Mouse (Mus musculus) lung, embryonic 15.5 days (tissue): ENCODE measurements around the gene Acss1. TPM values are rescaled to one million over a fixed set of nuclear protein-coding genes. Genes with fewer than 3 reads are reported as not detected.
A peak's percentile ranks its signal among the peaks of the same experiment; 100 is the strongest.

Source experiments
- ATAC-seq: fragments of 200-750 bp; cut with Nextera tagmentation; 2 replicates; pipeline ENCODE4 v1.8.0; 2017; ENCODE audit warnings: moderate number of reproducible peaks, borderline replicate concordance; ENCODE audit not compliant: low FRiP score, low TSS enrichment; ENCODE audit errors: extremely low read depth
- H3K27ac ChIP-seq: fragments of 300-500 bp; sonication (generic); 2 replicates; pipeline ENCODE4 v1.5.1; 2015; ENCODE audit warnings: moderate library complexity, mild to moderate bottlenecking, inconsistent platforms
- H3K27me3 ChIP-seq: fragments of 300-500 bp; sonication (generic); 2 replicates; pipeline ENCODE4 v1.6.1; 2015; ENCODE audit warnings: inconsistent platforms
- H3K36me3 ChIP-seq: fragments of 300-500 bp; sonication (generic); 2 replicates; pipeline ENCODE4 v1.6.1; 2015; ENCODE audit warnings: inconsistent platforms
- H3K4me1 ChIP-seq: fragments of 300-500 bp; sonication (generic); 2 replicates; pipeline ENCODE4 v1.6.1; 2015; ENCODE audit warnings: inconsistent platforms
- H3K4me2 ChIP-seq: fragments of 300-500 bp; sonication (generic); 2 replicates; pipeline ENCODE4 v1.6.1; 2015; ENCODE audit warnings: inconsistent platforms, mild to moderate bottlenecking, moderate library complexity
- H3K4me3 ChIP-seq: fragments of 300-500 bp; sonication (generic); 2 replicates; pipeline ENCODE4 v1.5.1; 2015; ENCODE audit warnings: mild to moderate bottlenecking, inconsistent platforms
- H3K9ac ChIP-seq: fragments of 300-500 bp; sonication (generic); 2 replicates; pipeline ENCODE4 v1.6.1; 2015; ENCODE audit warnings: inconsistent platforms
- H3K9me3 ChIP-seq: fragments of 300-500 bp; sonication (generic); 2 replicates; pipeline ENCODE4 v1.6.1; 2016; ENCODE audit warnings: inconsistent platforms
- WGBS: fragments of 180-500 bp; shearing (Covaris S2); methylation state at CpG from one replicate; pipeline ENCODE4 v1.1.7; 2015; 5-methylcytosine and 5-hydroxymethylcytosine counted together
- polyA plus RNA-seq: library from polyadenylated mRNA; unstranded; fragments of >200 nt; fragmentation: Nextera tagmentation; extraction: Ambion mirVana; gene quantifications from 2 replicates; pipeline ENCODE4 v1.2.1, GENCODE M21; 2015

Acss1 gene
- 8.1 and 8.8 TPM in 2 replicates for polyA plus RNA-seq

- peaks cover 10% of the 10 kb centered on the region; the same call in 1 of the 2 replicates for H3K27me3 ChIP-seq
- peak within 1 kb of the TSS; percentile 30; the same call in 1 of the 2 replicates for H3K27ac ChIP-seq
- no peaks in the 10 kb centered on the region for H3K36me3 ChIP-seq
- peak; percentile 80 for ATAC-seq
- peak within 1 kb of the TSS; percentile 98 for H3K4me2 ChIP-seq
- WGBS: 2% methylated on average over 51 of the region's 61 CpGs
- peak within 1 kb of the TSS; percentile 64 for H3K4me3 ChIP-seq
- H3K9me3 ChIP-seq: no peaks in the 10 kb centered on the region
- peaks cover 34% of the 10 kb centered on the region for H3K4me1 ChIP-seq
- peak within 1 kb of the TSS; percentile 55 for H3K9ac ChIP-seq
These were observed at the start of gene Acss1 for GRCm38 (mm10) chr2:150667820-150668766. TSS of gene Acss1 (minus strand) at chr2:150668500.

DNA sequence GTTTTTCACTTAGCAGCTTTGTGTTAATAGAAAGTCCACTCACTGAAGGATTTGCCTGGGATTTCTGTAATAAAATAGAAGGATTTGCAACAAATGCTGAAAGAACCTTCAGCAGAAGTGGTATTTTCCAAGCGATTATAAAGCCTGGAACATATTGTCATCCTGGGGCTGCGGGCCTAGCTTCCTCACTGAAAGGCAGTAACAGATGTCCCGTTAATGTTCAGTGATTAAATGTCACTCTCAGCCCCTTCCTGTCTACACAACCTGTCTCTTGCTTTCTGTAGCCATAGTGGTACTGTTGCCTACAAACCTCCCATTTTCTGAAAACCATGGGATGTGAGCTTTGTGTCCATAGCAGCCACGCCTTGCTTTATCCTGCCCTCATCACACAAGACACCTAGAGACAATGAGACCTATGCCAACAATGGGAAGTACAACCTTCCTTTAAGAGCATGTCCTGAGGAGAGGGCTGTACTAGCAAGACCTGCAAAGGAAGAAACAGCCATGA lies 43.9 kb upstream of the Acss1 start:
- no peaks in the 10 kb centered on the region for H3K36me3 ChIP-seq
- no peaks in the 10 kb centered on the region for H3K9me3 ChIP-seq
- no peak for ATAC-seq
- no peaks in the 10 kb centered on the region for H3K27me3 ChIP-seq
- WGBS: 79% methylated on average over 4 of the region's 4 CpGs
- no peak overlapping the region for H3K27ac ChIP-seq
- H3K4me1 ChIP-seq: no peaks in the 10 kb centered on the region
- H3K4me2 ChIP-seq: no peak overlapping the region
- no peak overlapping the region for H3K4me3 ChIP-seq
- H3K9ac ChIP-seq: no peak overlapping the region

DNA sequence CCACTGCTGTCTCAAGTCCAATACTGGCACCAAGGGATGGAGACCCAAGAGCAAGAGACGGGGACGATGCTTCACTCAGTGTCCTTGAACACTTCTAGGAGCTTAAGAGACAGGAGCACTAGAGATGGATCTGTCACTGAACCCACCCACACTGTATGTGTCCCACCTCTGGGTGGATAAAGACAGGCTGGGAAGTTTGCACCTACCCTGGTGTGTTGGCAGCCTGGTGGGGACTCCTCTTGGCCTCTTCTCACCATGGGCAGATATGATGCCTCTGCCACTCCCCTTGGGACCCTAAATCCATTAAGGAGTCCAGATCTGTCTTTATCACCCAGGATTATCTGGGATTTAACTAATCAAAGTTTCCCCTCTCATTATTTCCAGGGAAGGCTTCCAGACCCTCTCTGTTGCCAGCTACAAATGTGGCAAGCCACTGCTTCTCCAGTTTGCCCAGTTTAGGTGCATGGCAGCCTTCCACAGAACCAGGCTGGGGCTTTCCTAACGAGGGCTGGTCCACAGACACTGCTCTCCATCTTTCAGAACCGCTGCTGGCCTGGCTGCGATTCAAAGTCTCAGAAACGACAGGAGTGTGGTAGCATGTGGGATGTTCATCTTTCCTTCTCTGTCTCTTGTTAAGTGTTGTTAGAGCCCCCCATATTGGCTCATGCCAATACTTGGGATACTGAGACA lies 23.3 kb upstream of the Acss1 start:
- H3K27ac ChIP-seq: no peak overlapping the region
- no peak overlapping the region for H3K4me3 ChIP-seq
- H3K36me3 ChIP-seq: no peaks in the 10 kb centered on the region
- WGBS: 64% methylated on average over 6 of the region's 6 CpGs
- no peaks in the 10 kb centered on the region for H3K9me3 ChIP-seq
- ATAC-seq: no peak
- H3K4me2 ChIP-seq: no peak overlapping the region
- H3K27me3 ChIP-seq: peaks cover 58% of the 10 kb centered on the region
- H3K4me1 ChIP-seq: peaks cover 8% of the 10 kb centered on the region; the same call in 1 of the 2 replicates
- no peak overlapping the region for H3K9ac ChIP-seq

GRCm38 (mm10) chr2:150690216-150690615 lies 21.9 kb upstream of the Acss1 start:
- H3K27ac ChIP-seq: no peak overlapping the region
- no peak overlapping the region for H3K4me3 ChIP-seq
- H3K4me2 ChIP-seq: no peak overlapping the region
- H3K4me1 ChIP-seq: peaks cover 8% of the 10 kb centered on the region; the same call in 1 of the 2 replicates
- no peaks in the 10 kb centered on the region for H3K9me3 ChIP-seq
- peaks cover 72% of the 10 kb centered on the region for H3K27me3 ChIP-seq
- no peaks in the 10 kb centered on the region for H3K36me3 ChIP-seq
- ATAC-seq: no peak
- no peak overlapping the region for H3K9ac ChIP-seq
- 12% methylated on average over 11 of the region's 11 CpGs for WGBS

DNA sequence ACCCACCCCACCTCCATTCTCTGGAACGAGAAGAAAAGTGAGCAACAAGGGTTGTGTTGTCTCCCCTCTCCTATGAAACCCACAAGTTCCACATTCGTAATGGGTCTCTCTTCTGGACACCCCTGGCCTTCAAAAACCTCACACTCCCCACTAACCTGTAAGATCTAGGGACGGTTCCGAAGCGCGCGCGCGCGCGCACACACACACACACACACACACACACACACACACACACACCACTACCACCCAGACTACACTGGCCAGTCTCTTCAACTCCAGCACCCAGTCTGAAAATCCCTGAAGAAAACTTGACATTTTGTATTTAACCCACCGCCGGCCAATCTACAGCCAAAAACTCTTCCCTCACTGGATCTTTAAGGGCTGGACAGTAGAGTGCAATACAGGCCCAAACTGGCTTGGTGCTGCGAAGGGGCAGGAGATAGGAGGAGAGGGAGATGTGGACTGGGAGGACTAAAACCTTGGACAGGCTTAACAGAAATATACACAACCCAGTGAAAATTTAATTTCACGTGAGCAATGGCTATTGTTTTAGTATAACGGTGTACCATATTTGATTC lies 21.0 kb upstream of the Acss1 start, which contains the start of gene Vsx1:
Gene Vsx1, minus strand, starts transcription at position 138 of the 578 bp plus-strand sequence.
- no peak within 1 kb of the TSS for H3K27ac ChIP-seq
- no peak within 1 kb of the TSS for H3K9ac ChIP-seq
- ATAC-seq: no peak
- WGBS: 42% methylated on average over 16 of the region's 16 CpGs
- H3K4me1 ChIP-seq: peaks cover 8% of the 10 kb centered on the region; the same call in 1 of the 2 replicates
- H3K4me2 ChIP-seq: peak within 1 kb of the TSS; percentile 55
- H3K4me3 ChIP-seq: peak within 1 kb of the TSS; percentile 28
- no peaks in the 10 kb centered on the region for H3K36me3 ChIP-seq
- H3K27me3 ChIP-seq: peaks cover 72% of the 10 kb centered on the region
- no peaks in the 10 kb centered on the region for H3K9me3 ChIP-seq

DNA sequence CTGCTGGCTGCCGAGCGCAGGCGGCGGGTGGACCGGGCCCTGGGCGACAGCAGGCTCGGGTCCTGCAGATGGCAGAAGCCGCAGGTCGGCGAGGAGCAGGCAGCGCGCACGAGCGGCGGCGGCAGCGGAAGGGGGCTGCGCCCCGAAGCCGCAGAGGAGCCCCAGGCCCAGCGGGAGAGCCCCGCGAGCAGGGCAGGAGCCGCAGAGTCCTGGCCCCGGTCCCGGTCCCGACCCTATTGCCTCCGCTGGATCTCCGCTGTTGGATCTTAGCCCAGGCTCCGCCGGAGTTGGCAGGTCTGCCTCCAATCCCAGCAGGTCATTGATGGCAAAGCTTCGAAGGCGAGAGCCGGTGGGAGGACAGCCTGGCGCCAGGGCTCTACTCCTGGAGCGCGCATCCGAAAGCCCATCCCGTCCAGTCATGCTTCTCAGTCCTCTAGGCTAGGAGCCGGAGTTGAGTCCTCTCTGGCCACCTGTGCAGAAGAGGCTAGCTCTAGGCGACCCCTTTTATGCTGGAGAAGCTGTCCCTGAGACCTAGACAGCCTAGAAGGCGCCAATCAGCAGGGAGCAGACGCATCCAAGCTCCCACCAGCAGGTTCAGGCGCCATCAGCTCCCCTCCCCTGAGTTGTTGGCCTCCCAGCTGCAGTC lies 20.4 kb upstream of the Acss1 start:
- Histone ChIP-seq H3K4me1 (peaks cover 8% of the 10 kb centered on the region; the same call in 1 of the 2 replicates), H3K4me3 (peak overlapping the region; percentile 28), H3K27ac (no peak overlapping the region), H3K9ac (no peak overlapping the region), H3K27me3 (peaks cover 72% of the 10 kb centered on the region), H3K36me3 (no peaks in the 10 kb centered on the region), H3K4me2 (peak overlapping the region; percentile 55), H3K9me3 (no peaks in the 10 kb centered on the region)
- peak; percentile 36; the same call in 1 of the 2 replicates for ATAC-seq
- WGBS: under 1% methylated on average over 41 of the region's 44 CpGs

DNA sequence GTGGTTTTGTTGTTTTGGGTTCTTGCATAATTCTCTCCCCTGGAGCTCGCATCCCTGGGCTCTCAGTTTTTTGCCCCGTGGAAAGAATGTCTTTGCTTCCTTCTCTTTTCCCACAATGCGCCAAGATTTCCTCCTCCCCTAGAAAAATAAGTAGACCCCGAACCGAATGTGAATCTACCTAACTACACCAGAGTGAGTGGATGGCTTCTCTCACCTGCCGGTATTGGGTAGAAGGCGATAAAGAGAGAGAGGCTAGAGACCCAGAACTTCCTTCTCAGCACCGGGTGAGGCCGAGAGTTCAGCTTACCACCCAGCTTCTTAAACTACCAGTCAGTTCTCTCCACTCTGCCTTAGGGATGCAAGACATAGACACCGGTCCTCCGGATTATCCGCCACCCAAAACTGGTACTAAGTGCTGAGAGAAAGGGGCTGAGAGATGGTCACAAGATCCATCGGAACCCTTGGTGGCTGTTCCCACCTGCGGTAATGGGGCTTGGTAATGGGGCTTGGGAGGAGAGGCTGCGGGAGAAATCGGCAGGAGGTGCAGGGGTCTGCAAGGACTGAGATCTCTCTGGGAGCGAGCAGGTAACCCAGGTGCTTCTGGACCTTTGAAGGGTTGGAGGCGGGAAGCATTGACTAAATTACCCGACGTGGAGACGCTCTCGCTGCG lies 19.7 kb upstream of the Acss1 start:
- no peak overlapping the region for H3K9ac ChIP-seq
- peak overlapping the region; percentile 28 for H3K4me3 ChIP-seq
- no peak overlapping the region for H3K27ac ChIP-seq
- H3K9me3 ChIP-seq: no peaks in the 10 kb centered on the region
- peaks cover 72% of the 10 kb centered on the region for H3K27me3 ChIP-seq
- H3K4me1 ChIP-seq: peaks cover 8% of the 10 kb centered on the region; the same call in 1 of the 2 replicates
- peak overlapping the region; percentile 55 for H3K4me2 ChIP-seq
- peak; percentile 6; the same call in 1 of the 2 replicates for ATAC-seq
- H3K36me3 ChIP-seq: no peaks in the 10 kb centered on the region
- WGBS: 4% methylated on average over 23 of the region's 23 CpGs

DNA sequence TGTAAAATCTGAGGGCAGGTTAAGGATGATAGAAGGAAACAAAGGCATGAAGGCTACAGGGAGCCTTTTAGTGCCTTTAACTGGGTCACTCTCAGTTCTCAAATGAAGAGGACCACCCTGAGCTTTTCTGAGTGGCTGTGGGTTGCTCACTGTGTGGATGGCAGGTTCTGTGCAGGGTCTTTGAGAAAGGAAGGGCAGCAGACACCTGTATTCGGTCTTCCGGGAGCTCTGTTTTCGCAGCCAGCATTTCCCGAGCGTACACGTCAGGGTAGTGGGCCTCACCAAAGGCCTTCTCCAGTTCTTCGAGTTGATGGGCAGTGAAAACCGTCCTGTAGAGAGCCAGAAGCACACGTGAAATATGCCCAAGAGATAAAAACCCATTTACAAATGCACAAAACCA lies 17.1 kb upstream of the Acss1 start:
- ATAC-seq: no peak
- H3K4me1 ChIP-seq: peaks cover 8% of the 10 kb centered on the region; the same call in 1 of the 2 replicates
- no peak overlapping the region for H3K4me2 ChIP-seq
- no peak overlapping the region for H3K27ac ChIP-seq
- 87% methylated on average over 9 of the region's 9 CpGs for WGBS
- H3K27me3 ChIP-seq: peaks cover 51% of the 10 kb centered on the region
- no peak overlapping the region for H3K9ac ChIP-seq
- no peaks in the 10 kb centered on the region for H3K9me3 ChIP-seq
- H3K36me3 ChIP-seq: no peaks in the 10 kb centered on the region
- H3K4me3 ChIP-seq: no peak overlapping the region

GRCm38 (mm10) chr2:150684451-150684850 lies 16.2 kb upstream of the Acss1 start:
- Histone ChIP-seq H3K4me2 (no peak overlapping the region), H3K36me3 (no peaks in the 10 kb centered on the region), H3K9me3 (no peaks in the 10 kb centered on the region), H3K4me1 (peaks cover 8% of the 10 kb centered on the region; the same call in 1 of the 2 replicates), H3K27me3 (peaks cover 42% of the 10 kb centered on the region), H3K27ac (no peak overlapping the region), H3K9ac (no peak overlapping the region), H3K4me3 (no peak overlapping the region)
- no peak for ATAC-seq
- 86% methylated on average over 12 of the region's 12 CpGs for WGBS

- Histone ChIP-seq H3K27me3 (peaks cover 13% of the 10 kb centered on the region), H3K4me3 (no peak overlapping the region), H3K4me2 (no peak overlapping the region), H3K4me1 (no peaks in the 10 kb centered on the region), H3K9me3 (no peaks in the 10 kb centered on the region), H3K27ac (no peak overlapping the region), H3K36me3 (no peaks in the 10 kb centered on the region), H3K9ac (no peak overlapping the region)
- no peak for ATAC-seq
- 48% methylated on average over 4 of the region's 4 CpGs for WGBS
These were observed 13.3 kb upstream of the Acss1 start for GRCm38 (mm10) chr2:150681581-150681980.
